Mouse (Mus musculus): Measurements from ENCODE around the gene Slc25a12. TPM values are rescaled to one million over a fixed set of nuclear protein-coding genes. Genes with fewer than 3 reads are reported as not detected.

Gene Slc25a12
- polyA plus RNA-seq, 1 experiment from 2014 or later = 29.1 TPM

DNA sequence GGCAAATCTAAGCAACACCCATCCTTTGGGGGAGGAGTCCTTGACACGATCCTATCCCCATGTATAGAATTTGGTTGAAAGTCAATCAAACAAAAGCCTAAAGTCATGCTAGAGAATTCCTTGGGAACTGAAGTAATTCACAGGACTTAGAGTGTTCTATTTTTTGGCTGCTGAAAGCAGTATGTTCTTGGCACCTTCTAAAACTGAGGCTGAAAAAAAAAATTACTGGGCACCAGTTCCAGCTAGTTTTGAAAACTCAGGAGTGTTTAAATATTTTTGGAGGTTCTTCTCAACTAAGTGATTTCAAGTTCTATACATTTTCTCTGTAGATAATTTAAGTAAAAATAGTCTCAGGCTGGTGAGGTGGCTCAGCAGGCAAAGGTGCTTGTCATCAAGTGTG, 70.0 kb downstream of the Slc25a12 start:
- H3K4me3 ChIP-seq (ENCODE audit: low read depth, low read length) = no peak overlapping the region
- H3K4me1 ChIP-seq (ENCODE audit: insufficient read depth) = no peaks in the 10 kb centered on the region
- H3K9ac ChIP-seq = no peak overlapping the region
- H3K4me2 ChIP-seq = no peak overlapping the region
- H3K27ac ChIP-seq (ENCODE audit: low read depth) = no peak overlapping the region
- H3K9me3 ChIP-seq (ENCODE audit: low read depth, low read length) = no peaks in the 10 kb centered on the region
- DNase-seq (no peak), ATAC-seq (ENCODE audit: insufficient read depth) (no peak)
- H3K27me3 ChIP-seq (ENCODE audit: insufficient read depth, low read length) = no peaks in the 10 kb centered on the region
- WGBS = 68% methylated on average over 1 of the region's 1 CpGs
- TF ChIP-seq CTCF (IDR thresholded peaks at IDR 0.05; ENCODE audit: low read depth) = no peak
- peaks cover 10% of the 10 kb centered on the region; the same call in 1 of the 2 replicates for H3K36me3 ChIP-seq (ENCODE audit: insufficient read depth)

DNA sequence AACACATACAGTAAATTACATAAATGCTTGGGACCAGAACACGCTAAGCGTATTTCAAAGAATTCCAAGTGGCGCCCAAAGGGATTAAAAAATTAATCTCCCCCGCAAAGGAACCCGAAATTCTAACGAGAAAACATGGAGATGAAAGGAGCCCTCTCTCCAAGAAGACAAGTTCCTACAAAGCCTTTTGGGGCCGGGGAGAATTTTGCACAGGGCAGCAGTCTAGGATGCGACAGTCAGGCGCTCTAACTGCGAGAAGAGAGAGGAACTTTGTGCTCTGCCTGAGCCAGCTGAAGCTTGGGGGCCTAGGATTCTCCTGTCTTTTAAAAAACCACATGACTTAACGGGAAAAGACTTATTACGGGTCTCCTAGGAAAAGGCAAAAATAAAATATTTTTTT, 71.7 kb downstream of the Slc25a12 start:
- WGBS = 85% methylated on average over 12 of the region's 12 CpGs
- ATAC-seq (ENCODE audit: insufficient read depth) (no peak), DNase-seq (no peak)
- TF ChIP-seq CTCF (IDR thresholded peaks at IDR 0.05; ENCODE audit: low read depth) = no peak
- H3K4me3 ChIP-seq (ENCODE audit: low read depth, low read length) = no peak overlapping the region
- no peaks in the 10 kb centered on the region for H3K27me3 ChIP-seq (ENCODE audit: insufficient read depth, low read length)
- H3K9me3 ChIP-seq (ENCODE audit: low read depth, low read length) = no peaks in the 10 kb centered on the region
- H3K36me3 ChIP-seq (ENCODE audit: insufficient read depth) = peaks cover 10% of the 10 kb centered on the region; the same call in 1 of the 2 replicates
- no peak overlapping the region for H3K9ac ChIP-seq
- no peak overlapping the region for H3K4me2 ChIP-seq
- no peak overlapping the region for H3K27ac ChIP-seq (ENCODE audit: low read depth)
- no peaks in the 10 kb centered on the region for H3K4me1 ChIP-seq (ENCODE audit: insufficient read depth)

DNA sequence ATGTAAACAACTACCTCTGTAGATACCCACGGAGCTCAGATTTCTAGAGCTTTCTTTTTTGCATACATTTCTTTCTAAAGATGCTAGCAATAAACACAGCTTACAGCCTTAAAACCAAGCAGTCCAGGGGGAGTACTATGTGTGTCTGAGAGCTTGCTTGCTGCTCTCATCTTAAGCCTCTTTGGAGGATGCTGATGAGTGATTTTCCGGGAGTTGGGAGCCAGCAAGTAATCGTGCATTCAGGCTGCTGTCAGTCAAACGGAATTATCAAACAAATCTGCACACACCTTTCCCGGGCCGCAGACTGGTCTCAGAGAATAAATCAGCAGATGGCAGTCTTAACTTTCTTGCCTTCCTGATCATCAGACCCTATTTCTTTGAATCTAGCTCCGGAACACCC, 73.1 kb downstream of the Slc25a12 start:
- no peak overlapping the region for H3K4me3 ChIP-seq (ENCODE audit: low read depth, low read length)
- no peak overlapping the region for H3K4me2 ChIP-seq
- ATAC-seq (ENCODE audit: insufficient read depth) = no peak
- no peaks in the 10 kb centered on the region for H3K4me1 ChIP-seq (ENCODE audit: insufficient read depth)
- no peaks in the 10 kb centered on the region for H3K9me3 ChIP-seq (ENCODE audit: low read depth, low read length)
- H3K9ac ChIP-seq = no peak overlapping the region
- no peaks in the 10 kb centered on the region for H3K27me3 ChIP-seq (ENCODE audit: insufficient read depth, low read length)
- H3K36me3 ChIP-seq (ENCODE audit: insufficient read depth) = peaks cover 10% of the 10 kb centered on the region; the same call in 1 of the 2 replicates
- WGBS = 12% methylated on average over 7 of the region's 7 CpGs
- TF ChIP-seq CTCF (IDR thresholded peaks at IDR 0.05; ENCODE audit: low read depth) = no peak
- H3K27ac ChIP-seq (ENCODE audit: low read depth) = no peak overlapping the region
- peak; percentile 12 for DNase-seq

DNA sequence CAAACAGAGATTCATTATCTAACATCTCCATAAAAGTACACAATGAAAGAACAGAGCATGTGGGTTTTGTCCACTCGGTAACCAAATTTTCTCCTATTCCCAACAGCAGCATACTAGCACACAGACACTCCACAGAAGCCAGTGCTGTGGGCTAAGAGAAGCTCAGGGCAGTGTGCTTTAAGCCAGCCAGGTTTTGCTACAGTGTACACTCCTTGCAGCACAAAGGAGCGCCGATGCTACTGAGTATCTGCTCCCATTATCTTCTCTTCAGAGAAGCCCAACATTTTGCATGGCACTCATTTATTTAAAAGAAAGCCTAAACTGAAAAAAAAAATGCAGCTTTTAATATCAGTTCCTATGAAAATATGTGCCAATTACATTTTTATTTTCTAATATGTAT, 73.6 kb downstream of the Slc25a12 start:
- TF ChIP-seq CTCF (IDR thresholded peaks at IDR 0.05; ENCODE audit: low read depth) = no peak
- Histone ChIP-seq H3K9me3 (ENCODE audit: low read depth, low read length) (no peaks in the 10 kb centered on the region), H3K36me3 (ENCODE audit: insufficient read depth) (peaks cover 10% of the 10 kb centered on the region; the same call in 1 of the 2 replicates), H3K27me3 (ENCODE audit: insufficient read depth, low read length) (no peaks in the 10 kb centered on the region), H3K4me3 (ENCODE audit: low read depth, low read length) (no peak overlapping the region), H3K27ac (ENCODE audit: low read depth) (no peak overlapping the region), H3K9ac (no peak overlapping the region), H3K4me2 (no peak overlapping the region), H3K4me1 (ENCODE audit: insufficient read depth) (no peaks in the 10 kb centered on the region)
- no peak for DNase-seq
- ATAC-seq (ENCODE audit: insufficient read depth) = no peak
- whole genome bisulfite sequencing = 54% methylated on average over 3 of the region's 3 CpGs

DNA sequence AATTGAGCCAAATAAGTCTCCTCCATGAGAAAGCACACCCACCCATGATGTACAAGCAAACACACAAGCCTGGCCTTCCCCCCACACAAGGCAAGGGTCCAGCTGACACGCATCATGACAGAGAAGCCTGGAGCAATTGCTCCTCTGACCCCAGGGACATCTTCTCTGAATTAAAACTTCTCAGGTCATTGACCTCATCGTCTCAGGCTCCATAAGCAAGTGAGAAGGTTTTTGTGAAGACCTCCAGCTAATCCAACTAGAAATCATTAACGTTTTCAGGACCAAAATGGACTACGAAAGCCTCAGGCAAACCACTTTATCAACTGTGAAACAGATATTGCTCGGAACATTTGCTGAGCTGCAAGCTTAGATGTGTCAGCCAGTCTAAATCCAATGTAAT, 76.0 kb downstream of the Slc25a12 start:
- H3K4me2 ChIP-seq = no peak overlapping the region
- no peak overlapping the region for H3K4me3 ChIP-seq (ENCODE audit: low read depth, low read length)
- H3K4me1 ChIP-seq (ENCODE audit: insufficient read depth) = no peaks in the 10 kb centered on the region
- ATAC-seq (ENCODE audit: insufficient read depth) (no peak), DNase-seq (no peak)
- peaks cover 6% of the 10 kb centered on the region; the same call in 1 of the 2 replicates for H3K36me3 ChIP-seq (ENCODE audit: insufficient read depth)
- H3K9ac ChIP-seq = no peak overlapping the region
- H3K27me3 ChIP-seq (ENCODE audit: insufficient read depth, low read length) = no peaks in the 10 kb centered on the region
- H3K9me3 ChIP-seq (ENCODE audit: low read depth, low read length) = no peaks in the 10 kb centered on the region
- 48% methylated on average over 5 of the region's 5 CpGs for WGBS
- H3K27ac ChIP-seq (ENCODE audit: low read depth) = no peak overlapping the region
- no peak for TF ChIP-seq CTCF (IDR thresholded peaks at IDR 0.05; ENCODE audit: low read depth)

DNA sequence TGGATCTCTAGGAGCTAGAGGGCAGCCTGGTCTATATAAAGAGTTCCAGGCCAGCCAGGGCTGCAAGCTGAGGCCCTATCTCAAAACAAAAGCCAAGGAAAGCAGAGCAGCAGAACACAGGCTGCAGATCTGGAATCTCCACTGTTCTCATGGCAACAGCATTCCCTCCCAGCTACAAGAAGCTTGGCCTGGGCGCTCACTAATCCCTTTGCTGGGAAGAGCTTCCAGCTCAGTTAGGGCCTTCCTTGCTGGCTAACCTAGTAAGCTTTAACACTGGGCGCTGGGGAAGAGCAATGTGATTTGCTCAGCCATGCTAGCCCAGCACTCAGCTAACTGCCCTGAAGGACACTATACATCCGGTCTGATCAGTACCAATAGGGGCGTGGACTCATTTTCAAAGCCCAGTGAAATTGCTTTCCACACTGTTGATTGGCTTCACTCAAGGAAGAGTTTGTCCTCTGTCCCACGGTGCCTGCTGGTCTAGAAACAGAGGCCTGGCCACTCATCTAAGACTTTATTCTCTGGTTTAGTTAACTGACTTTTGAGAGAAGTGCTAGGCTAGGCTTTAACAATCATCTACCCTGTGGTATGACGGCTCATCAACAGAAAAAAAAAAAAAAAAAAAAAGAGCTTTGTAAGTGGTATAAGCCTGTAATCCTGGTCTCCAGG, 77.3 kb downstream of the Slc25a12 start:
- no peak for ATAC-seq (ENCODE audit: insufficient read depth)

DNA sequence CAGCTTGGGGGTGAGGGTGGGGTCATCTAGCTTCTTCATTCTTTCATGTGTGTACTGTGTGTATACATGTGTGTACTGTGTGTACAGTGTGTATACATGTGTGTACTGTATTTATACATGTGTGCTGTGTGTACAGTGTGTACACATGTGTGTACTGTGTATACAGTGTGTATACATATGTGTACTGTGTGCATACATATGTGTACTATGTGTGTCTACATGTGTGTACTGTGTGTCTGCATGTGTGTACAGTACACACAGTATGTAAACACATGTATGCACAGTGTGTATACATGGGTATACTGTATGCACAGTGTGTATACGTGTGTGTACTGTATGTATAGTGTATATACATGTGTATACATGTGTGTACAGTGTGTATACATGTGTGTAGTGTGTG, 85.6 kb downstream of the Slc25a12 start:
- H3K36me3 ChIP-seq (ENCODE audit: insufficient read depth) = peaks cover 7% of the 10 kb centered on the region; the same call in 1 of the 2 replicates
- no peaks in the 10 kb centered on the region for H3K4me1 ChIP-seq (ENCODE audit: insufficient read depth)
- no peak overlapping the region for H3K9ac ChIP-seq
- no peak for TF ChIP-seq CTCF (IDR thresholded peaks at IDR 0.05; ENCODE audit: low read depth)
- no peaks in the 10 kb centered on the region for H3K27me3 ChIP-seq (ENCODE audit: insufficient read depth, low read length)
- WGBS = 65% methylated on average over 1 of the region's 1 CpGs
- H3K4me3 ChIP-seq (ENCODE audit: low read depth, low read length) = no peak overlapping the region
- no peak for ATAC-seq (ENCODE audit: insufficient read depth)
- H3K27ac ChIP-seq (ENCODE audit: low read depth) = no peak overlapping the region
- no peak for DNase-seq
- H3K9me3 ChIP-seq (ENCODE audit: low read depth, low read length) = no peaks in the 10 kb centered on the region
- no peak overlapping the region for H3K4me2 ChIP-seq

More for the DNA sequence above, 77.3 kb downstream of the Slc25a12 start:
- Histone ChIP-seq H3K4me2 (no peak overlapping the region), H3K4me3 (ENCODE audit: low read depth, low read length) (no peak overlapping the region), H3K9ac (no peak overlapping the region), H3K36me3 (ENCODE audit: insufficient read depth) (peaks cover 6% of the 10 kb centered on the region; the same call in 1 of the 2 replicates), H3K27ac (ENCODE audit: low read depth) (no peak overlapping the region), H3K27me3 (ENCODE audit: insufficient read depth, low read length) (no peaks in the 10 kb centered on the region), H3K9me3 (ENCODE audit: low read depth, low read length) (no peaks in the 10 kb centered on the region), H3K4me1 (ENCODE audit: insufficient read depth) (no peaks in the 10 kb centered on the region)
- DNase-seq = no peak
- no peak for TF ChIP-seq CTCF (IDR thresholded peaks at IDR 0.05; ENCODE audit: low read depth)
- WGBS = 61% methylated on average over 6 of the region's 6 CpGs

All from lung, embryonic 14.5 days (tissue).